Mouse (Mus musculus) neural tube, embryonic 12.5 days (tissue): ENCODE measurements around the gene Hoxc5. TPM values are rescaled to one million over a fixed set of nuclear protein-coding genes. Genes with fewer than 3 reads are reported as not detected.

Experiments used
- ATAC-seq: fragments of 200-750 bp; cut with Nextera tagmentation; 2 replicates; pipeline ENCODE4 v1.8.0; 2017; ENCODE audit warnings: low read depth, mild to moderate bottlenecking, moderate TSS enrichment, moderate library complexity; ENCODE audit not compliant: low FRiP score
- H3K27ac ChIP-seq: fragments of 300-500 bp; sonication (generic); 2 replicates; pipeline ENCODE4 v1.5.1; 2016
- H3K27me3 ChIP-seq: fragments of 300-500 bp; sonication (generic); replicated peaks from 2 replicates; pipeline ENCODE4 v1.6.1; 2016; ENCODE audit warnings: mild to moderate bottlenecking
- H3K36me3 ChIP-seq: fragments of 300-500 bp; sonication (generic); 2 replicates; pipeline ENCODE4 v1.6.1; 2016; ENCODE audit warnings: mild to moderate bottlenecking
- H3K4me1 ChIP-seq: fragments of 300-500 bp; sonication (generic); 2 replicates; pipeline ENCODE4 v1.6.1; 2016
- H3K4me2 ChIP-seq: fragments of 300-500 bp; sonication (generic); replicated peaks from 2 replicates; pipeline ENCODE4 v1.6.1; 2016; ENCODE audit warnings: mild to moderate bottlenecking
- H3K4me3 ChIP-seq: fragments of 300-500 bp; sonication (generic); 2 replicates; pipeline ENCODE4 v1.5.1; 2016
- H3K9ac ChIP-seq: fragments of 300-500 bp; sonication (generic); 2 replicates; pipeline ENCODE4 v1.6.1; 2016; ENCODE audit warnings: mild to moderate bottlenecking
- H3K9me3 ChIP-seq: fragments of 300-500 bp; sonication (generic); 2 replicates; pipeline ENCODE4 v1.6.1; 2016; ENCODE audit warnings: mild to moderate bottlenecking
- WGBS: fragments of 180-500 bp; shearing (Covaris S2); methylation state at CpG from one replicate; pipeline ENCODE4 v1.1.7; 2016; 5-methylcytosine and 5-hydroxymethylcytosine counted together
- polyA plus RNA-seq: library from polyadenylated mRNA; unstranded; fragments of >200 nt; fragmentation: Nextera tagmentation; extraction: Ambion mirVana; gene quantifications from 2 replicates; pipeline ENCODE4 v1.2.1, GENCODE M21; 2016

Hoxc5 gene
- polyA plus RNA-seq, 1 experiment from 2014 or later, result 32.1 TPM

DNA sequence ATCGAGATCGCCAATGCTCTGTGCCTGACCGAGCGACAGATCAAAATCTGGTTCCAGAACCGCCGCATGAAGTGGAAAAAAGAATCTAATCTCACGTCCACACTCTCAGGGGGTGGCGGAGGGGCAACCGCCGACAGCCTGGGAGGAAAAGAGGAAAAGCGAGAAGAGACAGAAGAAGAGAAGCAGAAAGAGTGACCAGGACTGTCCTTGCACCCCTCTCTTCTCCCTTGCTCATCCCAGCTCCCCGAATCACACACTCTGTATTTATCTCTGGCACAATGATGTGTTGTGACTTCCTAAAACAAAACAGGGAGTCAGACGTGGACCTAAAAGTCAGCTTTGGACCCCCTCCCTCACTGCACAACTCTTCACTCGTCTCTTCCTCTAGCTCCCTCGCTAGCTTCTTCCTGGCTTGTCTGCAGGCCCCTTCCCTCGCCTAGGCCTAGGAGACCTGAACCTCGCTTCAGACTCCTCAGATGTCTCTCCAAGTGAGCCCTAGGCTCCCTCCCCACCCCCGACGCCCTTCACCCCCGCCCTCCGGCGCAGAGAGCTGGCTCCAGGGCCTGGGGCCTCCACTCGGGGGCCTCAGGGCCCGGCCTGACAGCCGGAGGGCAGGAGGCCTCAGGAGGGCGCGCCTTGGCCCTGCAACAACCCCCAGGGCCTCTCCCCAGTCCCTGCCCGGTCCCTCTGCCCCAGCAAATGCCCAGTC, 43.8 kb downstream of the Hoxc5 start:
- ATAC-seq, result no peak
- peak overlapping the region; percentile 48 for H3K4me3 ChIP-seq
- H3K36me3 ChIP-seq, result peaks cover 2% of the 10 kb centered on the region; the same call in 1 of the 2 replicates
- peaks cover 93% of the 10 kb centered on the region for H3K4me1 ChIP-seq
- H3K9ac ChIP-seq, result peak overlapping the region; percentile 94
- peak overlapping the region; percentile 86 for H3K4me2 ChIP-seq
- H3K27ac ChIP-seq, result peak overlapping the region; percentile 93
- WGBS, result 5% methylated on average over 28 of the region's 28 CpGs
- no peaks in the 10 kb centered on the region for H3K9me3 ChIP-seq
- H3K27me3 ChIP-seq, result no peaks in the 10 kb centered on the region

DNA sequence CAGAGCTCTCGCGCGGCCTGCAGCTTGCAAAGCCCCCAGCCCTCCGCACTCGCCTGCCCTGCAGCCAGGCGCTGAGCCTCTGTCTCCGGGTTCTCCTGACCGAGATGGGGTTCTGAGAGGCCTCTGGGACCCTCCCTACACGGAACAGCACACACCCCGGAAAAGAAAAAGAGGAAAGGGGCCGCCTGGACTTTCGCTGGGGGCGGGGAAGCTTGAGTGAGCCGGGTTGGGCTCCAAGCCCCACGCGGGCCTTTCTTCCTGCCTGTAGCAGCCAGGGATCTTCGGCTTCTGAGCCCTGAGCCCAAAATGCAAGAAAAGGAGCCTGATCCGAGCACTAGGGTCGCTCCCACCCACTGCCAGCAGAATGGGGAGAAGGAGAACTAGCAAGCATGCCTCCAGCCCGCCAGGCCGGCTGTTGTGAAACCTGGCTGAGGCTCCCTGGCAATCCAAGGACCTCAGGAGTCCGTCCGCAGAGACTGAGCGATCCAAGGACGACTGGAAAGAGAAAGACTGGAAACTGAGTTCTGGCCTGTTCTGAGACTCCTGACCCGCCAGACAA, 44.8 kb downstream of the Hoxc5 start:
- peaks cover 2% of the 10 kb centered on the region; the same call in 1 of the 2 replicates for H3K36me3 ChIP-seq
- H3K4me2 ChIP-seq, result peak overlapping the region; percentile 86
- H3K4me3 ChIP-seq, result peak overlapping the region; percentile 47
- no peaks in the 10 kb centered on the region for H3K9me3 ChIP-seq
- WGBS, result 3% methylated on average over 26 of the region's 26 CpGs
- H3K27ac ChIP-seq, result peak overlapping the region; percentile 84
- H3K9ac ChIP-seq, result peak overlapping the region; percentile 94
- H3K27me3 ChIP-seq, result no peaks in the 10 kb centered on the region
- H3K4me1 ChIP-seq, result peaks cover 93% of the 10 kb centered on the region
- no peak for ATAC-seq

DNA sequence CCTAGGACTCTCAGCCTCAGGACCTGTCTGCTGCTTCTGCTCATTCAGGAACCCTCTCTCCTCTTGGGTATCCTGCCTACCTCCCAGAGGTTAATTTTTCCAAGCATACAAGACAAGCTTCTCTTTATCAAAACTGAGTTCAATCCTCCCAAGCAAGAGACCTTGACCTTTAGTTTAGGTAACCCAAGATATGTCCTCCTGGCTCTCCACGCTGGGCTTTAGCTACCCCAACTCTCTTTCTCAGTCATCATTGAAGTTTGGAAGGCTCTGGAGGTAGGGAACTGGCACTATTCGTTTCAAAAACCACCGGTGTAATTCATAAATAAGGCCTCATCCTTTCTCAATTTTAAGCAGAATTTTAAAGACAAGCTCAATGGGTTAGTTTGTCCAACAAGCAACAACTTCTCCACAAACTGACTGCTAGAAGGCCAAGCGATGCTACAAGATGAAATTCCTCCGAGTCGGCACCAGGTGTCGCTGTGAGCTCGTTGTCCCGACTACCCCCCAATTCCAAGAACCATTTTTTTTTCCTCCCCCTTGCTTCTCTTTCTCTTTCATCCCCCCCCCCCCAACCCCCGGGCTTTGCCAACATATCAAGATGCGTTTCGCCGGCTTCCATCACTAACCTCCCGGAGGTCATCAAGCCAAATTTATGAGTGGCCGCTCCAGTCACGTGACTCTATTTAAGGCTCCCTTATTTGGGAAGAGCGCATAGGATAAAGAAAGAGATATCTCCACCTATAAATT, 46.2 kb downstream of the Hoxc5 start:
- Histone ChIP-seq H3K9ac (peak overlapping the region; percentile 94), H3K27ac (peak overlapping the region; percentile 96), H3K36me3 (peaks cover 2% of the 10 kb centered on the region; the same call in 1 of the 2 replicates), H3K4me3 (peak overlapping the region; percentile 47), H3K4me2 (peak overlapping the region; percentile 86), H3K9me3 (no peaks in the 10 kb centered on the region), H3K27me3 (no peaks in the 10 kb centered on the region), H3K4me1 (peaks cover 93% of the 10 kb centered on the region)
- no peak for ATAC-seq
- WGBS, result 3% methylated on average over 17 of the region's 17 CpGs

DNA sequence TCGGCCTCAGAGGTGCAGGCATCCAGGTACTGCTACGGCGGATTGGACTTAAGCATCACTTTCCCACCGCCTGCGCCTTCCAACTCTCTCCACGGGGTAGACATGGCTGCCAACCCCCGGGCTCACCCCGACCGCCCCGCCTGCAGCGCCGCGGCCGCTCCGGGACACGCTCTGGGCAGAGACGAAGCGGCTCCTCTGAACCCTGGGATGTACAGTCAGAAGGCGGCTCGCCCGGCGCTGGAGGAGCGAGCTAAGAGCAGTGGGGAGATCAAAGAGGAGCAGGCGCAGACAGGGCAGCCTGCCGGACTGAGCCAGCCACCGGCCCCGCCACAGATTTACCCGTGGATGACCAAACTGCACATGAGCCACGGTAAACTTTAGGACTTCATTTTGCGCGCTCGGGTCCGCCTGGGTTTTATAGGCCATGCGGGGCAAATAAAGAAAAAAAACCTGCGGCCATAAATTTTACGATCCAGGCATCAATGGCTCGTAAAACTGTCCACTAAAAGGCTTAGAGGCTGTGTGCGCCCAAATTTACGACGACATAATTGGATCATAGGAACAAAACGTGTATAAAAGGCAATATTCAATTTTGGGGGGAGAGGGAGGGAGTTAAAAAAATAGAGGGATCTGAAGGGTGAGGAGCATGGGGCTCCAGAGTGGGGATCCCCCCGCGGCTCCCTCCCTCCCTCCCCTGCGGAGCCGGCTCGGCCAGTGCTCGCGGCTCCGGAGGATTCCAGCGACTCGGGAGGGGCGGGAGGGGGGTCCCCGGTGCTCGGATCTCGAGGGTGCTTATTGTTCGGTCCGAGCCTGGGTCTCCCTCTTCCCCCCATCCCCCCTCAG, 47.1 kb downstream of the Hoxc5 start:
- peaks cover 2% of the 10 kb centered on the region; the same call in 1 of the 2 replicates for H3K36me3 ChIP-seq
- peak overlapping the region; percentile 96 for H3K27ac ChIP-seq
- peak overlapping the region; percentile 90 for H3K9ac ChIP-seq
- peak overlapping the region; percentile 86 for H3K4me2 ChIP-seq
- WGBS, result under 1% methylated on average over 57 of the region's 57 CpGs
- H3K4me1 ChIP-seq, result peaks cover 93% of the 10 kb centered on the region
- H3K4me3 ChIP-seq, result peak overlapping the region; percentile 47
- H3K27me3 ChIP-seq, result no peaks in the 10 kb centered on the region
- H3K9me3 ChIP-seq, result no peaks in the 10 kb centered on the region
- ATAC-seq, result peak; percentile 80

DNA sequence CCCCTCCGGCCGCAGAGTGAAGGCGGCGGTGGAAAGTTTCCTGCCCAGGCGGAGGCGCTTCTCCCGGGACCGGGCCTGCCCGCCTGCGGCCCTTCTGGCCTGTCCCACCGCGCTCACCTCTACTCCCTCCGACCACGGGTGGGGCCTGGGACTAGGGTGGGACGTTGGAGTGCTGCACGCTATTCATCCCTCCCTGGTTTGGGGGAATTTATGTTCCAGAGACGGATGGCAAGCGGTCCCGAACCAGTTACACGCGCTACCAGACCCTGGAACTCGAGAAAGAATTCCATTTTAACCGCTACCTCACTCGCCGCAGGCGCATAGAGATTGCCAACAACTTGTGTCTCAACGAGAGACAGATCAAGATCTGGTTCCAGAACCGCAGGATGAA, 47.8 kb downstream of the Hoxc5 start:
- peak overlapping the region; percentile 90 for H3K9ac ChIP-seq
- H3K4me1 ChIP-seq, result peaks cover 93% of the 10 kb centered on the region
- H3K36me3 ChIP-seq, result peaks cover 2% of the 10 kb centered on the region; the same call in 1 of the 2 replicates
- peak overlapping the region; percentile 47 for H3K4me3 ChIP-seq
- peak overlapping the region; percentile 96 for H3K27ac ChIP-seq
- 2% methylated on average over 28 of the region's 28 CpGs for WGBS
- no peak; the same call in 1 of the 2 replicates for ATAC-seq
- no peaks in the 10 kb centered on the region for H3K27me3 ChIP-seq
- no peaks in the 10 kb centered on the region for H3K9me3 ChIP-seq
- H3K4me2 ChIP-seq, result peak overlapping the region; percentile 86

DNA sequence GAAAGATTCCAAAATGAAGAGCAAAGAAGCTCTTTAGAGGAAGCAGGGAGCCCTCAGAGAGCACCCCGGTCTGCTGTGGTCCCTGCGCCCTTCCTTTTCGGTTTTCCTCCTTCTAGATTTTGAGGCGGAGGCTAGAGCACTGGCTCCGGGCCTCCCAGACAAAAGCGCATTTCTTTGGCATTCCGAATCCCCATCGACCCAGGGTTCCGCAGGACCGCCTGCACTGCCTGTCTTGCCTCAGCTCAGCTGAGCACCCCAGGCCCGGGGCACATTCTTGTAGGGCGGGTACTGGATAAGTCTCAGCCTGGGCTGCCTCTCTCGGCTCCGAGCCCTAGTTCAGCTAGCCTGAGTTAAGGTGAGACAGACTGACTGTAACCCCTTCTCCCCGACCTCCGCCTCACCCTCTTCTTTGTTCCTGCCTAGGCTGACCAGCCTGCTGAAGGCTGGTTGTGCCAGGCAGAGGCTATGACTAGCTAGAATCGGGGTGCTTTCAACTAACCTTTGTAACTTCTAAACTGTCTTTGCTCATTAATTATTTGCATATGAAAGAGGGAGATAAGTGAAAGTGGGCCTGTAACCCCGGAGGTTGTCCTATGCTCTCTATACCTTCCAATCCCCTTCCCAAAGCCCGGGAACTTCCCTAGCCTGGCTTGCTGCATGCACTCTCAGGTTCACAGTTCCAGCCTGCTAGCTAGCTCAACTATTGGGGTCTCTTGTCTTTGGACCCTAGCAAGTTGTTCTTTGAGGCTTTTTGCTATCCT, 48.3 kb downstream of the Hoxc5 start:
- peaks cover 92% of the 10 kb centered on the region for H3K4me1 ChIP-seq
- peaks cover 2% of the 10 kb centered on the region; the same call in 1 of the 2 replicates for H3K36me3 ChIP-seq
- no peak for ATAC-seq
- 4% methylated on average over 19 of the region's 19 CpGs for WGBS
- peak overlapping the region; percentile 96 for H3K27ac ChIP-seq
- peak overlapping the region; percentile 86 for H3K4me2 ChIP-seq
- no peaks in the 10 kb centered on the region for H3K27me3 ChIP-seq
- H3K4me3 ChIP-seq, result peak overlapping the region; percentile 47
- H3K9me3 ChIP-seq, result no peaks in the 10 kb centered on the region
- peak overlapping the region; percentile 90 for H3K9ac ChIP-seq

DNA sequence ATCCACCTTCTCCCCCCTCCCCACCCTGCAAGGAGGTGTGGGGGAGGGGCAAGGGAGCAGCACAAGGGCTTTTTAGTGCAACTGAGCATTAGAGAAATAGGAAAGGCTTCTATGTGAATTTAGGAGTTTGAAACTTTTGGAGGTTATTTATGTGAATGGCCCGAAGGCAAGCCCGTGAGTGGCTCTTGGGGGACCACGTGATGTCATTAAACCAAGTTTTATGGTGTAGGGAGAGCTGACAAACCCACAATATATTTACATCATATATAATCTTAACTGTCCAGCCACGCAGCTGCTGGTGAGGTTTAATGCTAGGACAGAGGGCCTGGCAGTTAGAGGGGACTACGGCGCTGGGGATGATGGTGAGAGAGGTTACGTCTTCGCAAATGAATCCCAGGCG, 51.4 kb downstream of the Hoxc5 start, which contains the start of gene Hoxc4:
Hoxc4 (plus strand) TSS at position 299 of the 400 bp plus-strand sequence.
- H3K27ac ChIP-seq, result peak within 1 kb of the TSS; percentile 69
- no peaks in the 10 kb centered on the region for H3K27me3 ChIP-seq
- no peaks in the 10 kb centered on the region for H3K36me3 ChIP-seq
- H3K9me3 ChIP-seq, result no peaks in the 10 kb centered on the region
- H3K4me1 ChIP-seq, result peaks cover 90% of the 10 kb centered on the region
- peak within 1 kb of the TSS; percentile 37 for H3K4me3 ChIP-seq
- H3K9ac ChIP-seq, result peak within 1 kb of the TSS; percentile 90
- no peak for ATAC-seq
- 5% methylated on average over 9 of the region's 9 CpGs for WGBS
- peak within 1 kb of the TSS; percentile 86 for H3K4me2 ChIP-seq

DNA sequence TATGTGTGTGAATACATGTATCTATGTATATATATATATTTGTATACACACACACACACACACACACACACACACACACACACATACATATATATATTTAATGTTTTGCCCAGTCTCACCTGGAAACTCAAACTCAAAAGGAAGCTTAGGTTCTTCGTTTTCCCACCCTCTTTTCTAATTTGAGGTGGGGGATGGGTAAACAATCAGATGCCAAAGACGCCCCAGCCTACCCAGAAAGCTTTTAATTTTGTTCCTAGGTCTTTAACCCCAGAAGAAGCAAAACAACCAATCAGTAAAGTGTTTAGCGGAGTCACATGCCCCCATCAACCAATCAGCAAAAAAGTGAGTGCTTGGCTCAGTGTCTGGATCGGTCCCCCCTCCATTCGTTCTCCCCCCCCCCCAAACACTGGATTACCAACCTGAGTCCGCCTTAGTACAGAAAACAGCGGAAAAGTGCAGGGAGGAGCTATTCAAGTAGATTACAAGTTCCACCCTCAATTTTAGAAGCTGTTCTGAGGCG, 53.7 kb downstream of the Hoxc5 start:
- Histone ChIP-seq H3K27me3 (no peaks in the 10 kb centered on the region), H3K9ac (peak overlapping the region; percentile 58), H3K27ac (no peak overlapping the region), H3K4me3 (peak overlapping the region; percentile 33), H3K4me2 (peak overlapping the region; percentile 86), H3K9me3 (no peaks in the 10 kb centered on the region), H3K36me3 (no peaks in the 10 kb centered on the region), H3K4me1 (peaks cover 88% of the 10 kb centered on the region)
- ATAC-seq, result no peak
- WGBS, result 4% methylated on average over 8 of the region's 8 CpGs

DNA sequence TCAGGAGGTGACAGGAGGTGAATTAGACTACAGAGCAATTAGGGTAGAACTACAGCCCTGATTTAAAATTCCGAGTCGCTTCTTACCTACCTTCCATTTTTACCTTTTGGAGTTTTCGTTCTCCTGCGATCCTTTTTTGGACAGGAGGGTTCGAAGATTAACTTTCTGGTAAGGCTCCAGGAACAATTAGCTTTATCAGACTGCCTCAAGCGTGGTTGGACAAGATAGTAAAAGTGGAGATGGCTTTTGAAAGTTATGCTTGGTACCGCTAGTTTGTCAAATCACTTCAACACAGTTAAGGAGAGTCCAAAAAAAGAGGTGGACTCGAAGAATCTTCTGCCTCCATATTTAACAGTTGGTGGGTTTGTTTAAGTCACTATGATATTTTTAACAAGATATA, 54.3 kb downstream of the Hoxc5 start:
- no peaks in the 10 kb centered on the region for H3K27me3 ChIP-seq
- H3K9me3 ChIP-seq, result no peaks in the 10 kb centered on the region
- H3K9ac ChIP-seq, result peak overlapping the region; percentile 58
- peak overlapping the region; percentile 86 for H3K4me2 ChIP-seq
- no peak overlapping the region for H3K27ac ChIP-seq
- WGBS, result 8% methylated on average over 8 of the region's 8 CpGs
- H3K36me3 ChIP-seq, result no peaks in the 10 kb centered on the region
- no peak for ATAC-seq
- peaks cover 88% of the 10 kb centered on the region for H3K4me1 ChIP-seq
- peak overlapping the region; percentile 33 for H3K4me3 ChIP-seq

DNA sequence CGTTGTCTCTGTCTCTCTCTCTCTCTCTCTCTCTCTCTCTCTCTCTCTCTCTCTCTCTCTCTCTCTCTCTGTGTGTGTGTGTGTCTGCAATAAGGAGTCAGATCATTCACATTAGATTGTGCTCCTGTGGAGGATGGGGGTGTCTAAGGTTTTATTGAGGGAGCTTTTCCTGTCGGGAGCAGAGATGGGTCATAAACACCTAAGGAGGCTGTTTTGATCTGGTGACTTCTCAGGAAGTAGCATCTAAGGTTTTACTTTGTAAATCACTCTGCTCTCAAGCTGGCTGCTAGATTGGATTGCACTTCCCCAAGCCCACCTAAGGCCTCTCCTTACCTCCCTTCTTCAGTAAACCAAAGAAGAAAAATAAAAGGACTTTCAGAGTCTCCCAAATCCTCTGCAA, 56.9 kb downstream of the Hoxc5 start:
- H3K4me3 ChIP-seq, result no peak overlapping the region
- H3K4me2 ChIP-seq, result peak overlapping the region; percentile 86
- H3K4me1 ChIP-seq, result peaks cover 88% of the 10 kb centered on the region
- no peaks in the 10 kb centered on the region for H3K27me3 ChIP-seq
- H3K9ac ChIP-seq, result peak overlapping the region; percentile 99; the same call in 1 of the 2 replicates
- H3K27ac ChIP-seq, result 0 out of 2 replicates have a peak overlapping the region, but pooled peaks have one; percentile 51
- no peaks in the 10 kb centered on the region for H3K36me3 ChIP-seq
- ATAC-seq, result no peak
- H3K9me3 ChIP-seq, result no peaks in the 10 kb centered on the region
- WGBS, result 0% methylated on average over 2 of the region's 2 CpGs
